Mouse (Mus musculus) kidney, adult 2 months (tissue): ENCODE data around the gene Gm13889. TPM values are rescaled to one million over a fixed set of nuclear protein-coding genes. Genes with fewer than 3 reads are reported as not detected.

Source experiments
- DNase-seq: peaks from one replicate; pipeline ENCODE4 v3.0.0; 2021
- H3K27ac ChIP-seq: fragments of 200-500 bp; 2 replicates; pipeline ENCODE4 v1.5.1; 2012; ENCODE audit warnings: low read depth, low read length, control low read depth, inconsistent platforms; ENCODE audit not compliant: insufficient read depth
- H3K27me3 ChIP-seq: fragments of 200-500 bp; replicated peaks from 2 replicates; pipeline ENCODE4 v1.6.1; 2012; ENCODE audit warnings: mild to moderate bottlenecking, moderate library complexity, low read length, inconsistent platforms; ENCODE audit not compliant: control insufficient read depth, insufficient read depth
- H3K36me3 ChIP-seq: fragments of 200-500 bp; 2 replicates; pipeline ENCODE4 v1.6.1; 2012; ENCODE audit warnings: mild to moderate bottlenecking, moderate library complexity, low read length, inconsistent platforms; ENCODE audit not compliant: control insufficient read depth, insufficient read depth
- H3K4me1 ChIP-seq: fragments of 200-500 bp; 2 replicates; pipeline ENCODE4 v1.6.1; 2011; ENCODE audit warnings: low read length; ENCODE audit not compliant: control insufficient read depth, insufficient read depth
- H3K4me3 ChIP-seq: fragments of 200-500 bp; 2 replicates; pipeline ENCODE4 v1.5.1; 2011; ENCODE audit warnings: mild to moderate bottlenecking, low read depth, low read length, control low read depth; ENCODE audit not compliant: insufficient read depth
- CTCF ChIP-seq: fragments of 200-500 bp; conservative IDR thresholded peaks from 2 replicates; pipeline ENCODE4 v1.5.1; 2011; ENCODE audit warnings: low read depth, mild to moderate bottlenecking, control low read depth, low read length, moderate library complexity, mixed read lengths; ENCODE audit not compliant: insufficient read depth, insufficient read length
- POLR2A ChIP-seq: fragments of 200-500 bp; IDR thresholded peaks from one replicate; pipeline ENCODE4 v1.6.1; 2011; ENCODE audit warnings: low read depth, low read length, control low read depth
- WGBS: fragments of 180-500 bp; shearing (Covaris S2); methylation state at CpG from one replicate; pipeline ENCODE4 v1.1.7; 2018; 5-methylcytosine and 5-hydroxymethylcytosine counted together
- polyA plus RNA-seq: library from polyadenylated mRNA; depleted of rRNA; stranded (reverse); fragments of >200 nt; gene quantifications from 2 replicates; pipeline ENCODE4 v1.2.3, GENCODE M21; 2012

Gm13889 gene
- polyA plus RNA-seq, 1 experiment: 12.2 TPM

DNA sequence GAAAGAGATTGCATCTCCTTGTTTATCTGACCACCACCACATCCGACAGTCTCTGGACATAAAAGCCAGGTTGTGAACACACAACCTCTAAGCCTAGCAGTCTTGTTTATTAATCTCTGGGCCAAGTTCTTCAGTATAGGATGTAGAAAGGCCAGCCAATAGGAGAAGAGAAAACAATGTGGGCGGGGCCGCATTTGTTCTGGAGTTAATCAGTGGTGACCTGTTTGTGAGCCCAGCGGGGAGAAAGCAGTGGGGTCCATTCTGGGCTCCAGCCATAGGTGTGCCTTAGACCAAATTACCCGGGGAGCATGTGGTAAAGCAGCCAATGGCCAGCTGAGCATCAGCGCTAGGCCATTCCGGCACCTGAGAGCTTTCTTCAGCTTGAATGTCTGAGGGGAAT lies 18.0 kb upstream of the Gm13889 start:
- 0 out of 2 replicates have a peak, but pooled peaks cover 3% of the 10 kb centered on the region for H3K4me1 ChIP-seq
- no peak overlapping the region for H3K27ac ChIP-seq
- WGBS: 68% methylated on average over 7 of the region's 7 CpGs
- H3K36me3 ChIP-seq: no peaks in the 10 kb centered on the region
- no peak overlapping the region for H3K4me3 ChIP-seq
- no peaks in the 10 kb centered on the region for H3K27me3 ChIP-seq
- DNase-seq: no peak
- no peak for TF ChIP-seq CTCF
- TF ChIP-seq POLR2A: no peak

- Histone ChIP-seq H3K4me1 (no peaks in the 10 kb centered on the region), H3K4me3 (no peak overlapping the region), H3K27me3 (no peaks in the 10 kb centered on the region), H3K27ac (no peak overlapping the region), H3K36me3 (no peaks in the 10 kb centered on the region)
- WGBS: 79% methylated on average over 3 of the region's 3 CpGs
- TF ChIP-seq POLR2A (no peak), CTCF (no peak)
- no peak for DNase-seq
Observed at GRCm38 (mm10) chr2:93971647-93972046, 14.6 kb upstream of the Gm13889 start.

- Histone ChIP-seq H3K4me1 (no peaks in the 10 kb centered on the region), H3K27me3 (no peaks in the 10 kb centered on the region), H3K4me3 (no peak overlapping the region), H3K27ac (no peak overlapping the region), H3K36me3 (no peaks in the 10 kb centered on the region)
- TF ChIP-seq POLR2A: no peak
- TF ChIP-seq CTCF: no peak
- peak; percentile 18 for DNase-seq
- WGBS: 56% methylated on average over 7 of the region's 7 CpGs
Observed at GRCm38 (mm10) chr2:93964494-93965160, 7.6 kb upstream of the Gm13889 start.

GRCm38 (mm10) chr2:93963802-93964201 lies 6.8 kb upstream of the Gm13889 start:
- 81% methylated on average over 1 of the region's 1 CpGs for WGBS
- TF ChIP-seq POLR2A: no peak
- no peak for TF ChIP-seq CTCF

GRCm38 (mm10) chr2:93961716-93962115 lies 4.7 kb upstream of the Gm13889 start:
- peak; percentile 78 for DNase-seq
- Histone ChIP-seq H3K4me3 (no peak overlapping the region), H3K27ac (peak overlapping the region; percentile 62; the same call in 1 of the 2 replicates), H3K27me3 (no peaks in the 10 kb centered on the region; the same call in 1 of the 2 replicates), H3K36me3 (no peaks in the 10 kb centered on the region), H3K4me1 (no peaks in the 10 kb centered on the region)
- 69% methylated on average over 8 of the region's 8 CpGs for WGBS
- TF ChIP-seq CTCF (no peak), POLR2A (no peak)

More at GRCm38 (mm10) chr2:93963802-93964201, 6.8 kb upstream of the Gm13889 start:
- H3K36me3 ChIP-seq: no peaks in the 10 kb centered on the region
- no peak for DNase-seq
- no peak overlapping the region for H3K27ac ChIP-seq
- H3K4me3 ChIP-seq: no peak overlapping the region
- no peaks in the 10 kb centered on the region for H3K4me1 ChIP-seq
- no peaks in the 10 kb centered on the region for H3K27me3 ChIP-seq

- H3K36me3 ChIP-seq: no peaks in the 10 kb centered on the region
- DNase-seq: no peak
- no peaks in the 10 kb centered on the region for H3K4me1 ChIP-seq
- H3K27ac ChIP-seq: no peak overlapping the region
- WGBS: 83% methylated on average over 8 of the region's 8 CpGs
- TF ChIP-seq CTCF (no peak), POLR2A (no peak)
- no peak overlapping the region for H3K4me3 ChIP-seq
- peaks cover 1% of the 10 kb centered on the region; the same call in 1 of the 2 replicates for H3K27me3 ChIP-seq
Observed at GRCm38 (mm10) chr2:93959346-93959745, 2.3 kb upstream of the Gm13889 start.

DNA sequence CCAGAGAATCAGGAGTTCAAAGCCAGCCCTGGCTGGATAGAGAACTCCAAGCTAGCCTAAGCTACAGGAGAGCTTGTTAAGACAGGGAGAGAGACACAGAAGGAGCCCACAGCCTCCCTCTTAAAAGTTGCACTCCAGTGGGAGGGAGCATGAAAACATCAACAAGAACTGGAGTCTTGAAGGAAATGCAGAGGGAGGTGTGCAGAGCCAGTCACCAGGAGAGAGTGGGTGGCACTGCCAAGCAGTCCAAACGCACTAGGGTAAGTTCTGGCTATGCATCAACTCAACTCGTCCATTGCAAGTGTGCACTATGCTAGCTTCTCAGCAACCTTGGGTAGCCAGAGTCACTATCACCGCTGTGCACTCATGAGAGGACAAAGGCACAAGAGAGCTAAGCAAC lies 1.2 kb upstream of the Gm13889 start:
- no peak for TF ChIP-seq POLR2A
- TF ChIP-seq CTCF: no peak
- no peak overlapping the region for H3K27ac ChIP-seq
- H3K27me3 ChIP-seq: peaks cover 1% of the 10 kb centered on the region; the same call in 1 of the 2 replicates
- no peak for DNase-seq
- no peak overlapping the region for H3K4me3 ChIP-seq
- WGBS: 82% methylated on average over 3 of the region's 3 CpGs
- H3K36me3 ChIP-seq: no peaks in the 10 kb centered on the region
- no peaks in the 10 kb centered on the region for H3K4me1 ChIP-seq
